Mouse (Mus musculus) bone marrow macrophage, adult 2 months (primary cell): Measurements from ENCODE around the gene Ryk.

Source experiments
- CTCF ChIP-seq: IDR thresholded peaks from 2 replicates; pipeline ENCODE4 v1.5.1; 2012; ENCODE audit warnings: low read depth, mild to moderate bottlenecking, low read length, moderate library complexity
- POLR2A ChIP-seq: IDR thresholded peaks from 2 replicates; pipeline ENCODE4 v1.6.1; 2012; ENCODE audit warnings: mild to moderate bottlenecking, low read depth, low read length, borderline replicate concordance

- TF ChIP-seq CTCF = no peak
- no peak for TF ChIP-seq POLR2A
These were observed 58.0 kb downstream of the Ryk start for GRCm38 (mm10) chr9:102892480-102893355.
